Mouse (Mus musculus) Patski (cell line): ENCODE measurements around the gene Itgb2. TPM values are rescaled to one million over a fixed set of nuclear protein-coding genes. Genes with fewer than 3 reads are reported as not detected.
A peak's percentile ranks its signal among the peaks of the same experiment; 100 is the strongest.

Experiments used
- ATAC-seq: fragments of 100-300 bp; one replicate; pipeline ENCODE4 v1.8.0; 2021
- CTCF ChIA-PET: fragments of 350-600 bp; sonication (Branson Sonifier 250); formaldehyde crosslinking; loops from one replicate; lab custom pipeline; 2022; ENCODE audit warnings: inconsistent platforms; lab: Charles Lee
- POLR2A ChIA-PET: fragments of 350-600 bp; sonication (Branson Sonifier 250); formaldehyde crosslinking; loops from one replicate; lab custom pipeline; 2022; ENCODE audit warnings: antibody characterized with exemption, inconsistent platforms; lab: Charles Lee
- DNase-seq: peaks from one replicate; pipeline ENCODE4 v3.0.0-alpha.2; 2011; ENCODE audit warnings: low read depth, low spot score
- H3K27me3 ChIP-seq: fragments of 371-371 bp; one replicate; pipeline ENCODE4 v1.5.1; 2021
- CTCF ChIP-seq: fragments of 100-300 bp; IDR thresholded peaks from one replicate; pipeline ENCODE4 v1.5.1; 2021
- in situ Hi-C: fragments of 300-500 bp; cut with MboI; formaldehyde crosslinking; loops from 3 replicates; pipeline ENCODE4 v1.11.1; 2018; ENCODE audit warnings: low pct_unique_long_range_greater_than_20kb, mixed read lengths
- polyA plus RNA-seq: library from polyadenylated mRNA; unstranded; gene quantifications from one replicate; pipeline ENCODE4 v1.2.3, GENCODE M21; 2021

Gene Itgb2
- polyA plus RNA-seq, 1 experiment from 2014 or later, result 0.68 TPM

- H3K27me3 ChIP-seq, result no peaks in the 10 kb centered on the region
- TF ChIP-seq CTCF, result no peak
- ATAC-seq (no peak), DNase-seq (no peak)
- in situ Hi-C loops, result no loop called here
- ChIA-PET POLR2A (no interaction called here), CTCF (interaction anchor here (1.1 kb wide), 1 partner anchor 37 kb away, joined by 3 read pairs; no protein-coding TSS in a partner anchor)
Observed at GRCm38 (mm10) chr10:77561508-77561907, 31.5 kb downstream of the Itgb2 start.

GRCm38 (mm10) chr10:77565005-77565404 lies 35.0 kb downstream of the Itgb2 start:
- TF ChIP-seq CTCF, result no peak
- no peaks in the 10 kb centered on the region for H3K27me3 ChIP-seq
- ChIA-PET POLR2A (no interaction called here), CTCF (interaction anchor here (1.6 to 1.8 kb wide), 3 partner anchors 15 to 28 kb away, joined by 3 to 5 read pairs (median 4); partner anchors contain the start of gene Pttg1ip)
- in situ Hi-C loops, result no loop called here
- DNase-seq (no peak), ATAC-seq (no peak)

GRCm38 (mm10) chr10:77566651-77567050 lies 36.6 kb downstream of the Itgb2 start:
- CTCF ChIA-PET, result interaction anchor here (1.0 to 1.8 kb wide), 7 partner anchors 11 to 50 kb away, joined by 3 to 5 read pairs (median 3); partner anchors contain the start of gene Pttg1ip
- no peaks in the 10 kb centered on the region for H3K27me3 ChIP-seq
- TF ChIP-seq CTCF, result peak; percentile 80
- DNase-seq (no peak), ATAC-seq (no peak)
- POLR2A ChIA-PET, result no interaction called here
- in situ Hi-C loops, result no loop called here

- ATAC-seq (no peak), DNase-seq (no peak)
- no peak for TF ChIP-seq CTCF
- ChIA-PET CTCF (interaction anchor here (0.8 to 2.5 kb wide), 4 partner anchors 10 to 25 kb away, joined by 3 to 8 read pairs (median 6); partner anchors contain the start of gene Pttg1ip), POLR2A (interaction anchor here (2.0 kb wide), 1 partner anchor 12 kb away, joined by 8 read pairs; the partner anchor contains the start of gene Pttg1ip)
- in situ Hi-C loops, result no loop called here
- no peaks in the 10 kb centered on the region for H3K27me3 ChIP-seq
Observed at GRCm38 (mm10) chr10:77569481-77569880, 39.4 kb downstream of the Itgb2 start.

- TF ChIP-seq CTCF, result no peak
- peak; percentile 90 for DNase-seq
- in situ Hi-C loops, result no loop called here
- ChIA-PET POLR2A (interaction anchor here (2.0 kb wide), 1 partner anchor 11 kb away, joined by 8 read pairs; the partner anchor contains the start of gene Pttg1ip), CTCF (interaction anchor here (1.3 to 2.5 kb wide), 3 partner anchors 9 to 20 kb away, joined by 5 to 8 read pairs (median 7); partner anchors contain the start of gene Pttg1ip)
- ATAC-seq, result peak; percentile 94
- H3K27me3 ChIP-seq, result no peaks in the 10 kb centered on the region
Observed at GRCm38 (mm10) chr10:77569973-77570658, 40.1 kb downstream of the Itgb2 start.

- in situ Hi-C loops, result no loop called here
- no peak for ATAC-seq
- TF ChIP-seq CTCF, result no peak
- no peak for DNase-seq
- no peaks in the 10 kb centered on the region for H3K27me3 ChIP-seq
- CTCF ChIA-PET, result no interaction called here
- POLR2A ChIA-PET, result interaction anchor here (0.5 to 1.6 kb wide), 2 partner anchors 10 to 286 kb away, joined by 3 to 5 read pairs; partner anchors contain the start of gene Pttg1ip
Observed at GRCm38 (mm10) chr10:77572225-77572624, 42.2 kb downstream of the Itgb2 start.

- ATAC-seq (no peak), DNase-seq (no peak)
- in situ Hi-C loops, result no loop called here
- TF ChIP-seq CTCF, result no peak
- POLR2A ChIA-PET, result interaction anchor here (1.6 kb wide), 1 partner anchor 9 kb away, joined by 5 read pairs; the partner anchor contains the start of gene Pttg1ip
- CTCF ChIA-PET, result no interaction called here
- no peaks in the 10 kb centered on the region for H3K27me3 ChIP-seq
Observed at GRCm38 (mm10) chr10:77573162-77573561, 43.1 kb downstream of the Itgb2 start.

- no peak for ATAC-seq
Observed at GRCm38 (mm10) chr10:77580027-77580920, 50.2 kb downstream of the Itgb2 start.

GRCm38 (mm10) chr10:77581023-77581407 lies 51.0 kb downstream of the Itgb2 start:
- DNase-seq (no peak), ATAC-seq (no peak)
- TF ChIP-seq CTCF, result no peak
- CTCF ChIA-PET, result interaction anchor here (0.9 to 2.2 kb wide), 5 partner anchors 9 to 42 kb away, joined by 3 to 8 read pairs (median 5); no protein-coding TSS in a partner anchor
- POLR2A ChIA-PET, result interaction anchor here (1.1 to 2.5 kb wide), 3 partner anchors 10 to 67 kb away, joined by 3 to 8 read pairs (median 4); no protein-coding TSS in a partner anchor
- in situ Hi-C loops, result no loop called here
- no peaks in the 10 kb centered on the region for H3K27me3 ChIP-seq

More at GRCm38 (mm10) chr10:77580027-77580920, 50.2 kb downstream of the Itgb2 start:
- in situ Hi-C loops, result no loop called here
- CTCF ChIA-PET, result interaction anchor here (1.1 to 2.2 kb wide), 4 partner anchors 14 to 43 kb away, joined by 3 to 6 read pairs (median 4); no protein-coding TSS in a partner anchor
- no peak for DNase-seq
- no peak for TF ChIP-seq CTCF
- no peaks in the 10 kb centered on the region for H3K27me3 ChIP-seq
- POLR2A ChIA-PET, result interaction anchor here (2.5 kb wide), 1 partner anchor 10 kb away, joined by 8 read pairs; no protein-coding TSS in a partner anchor
